Mouse (Mus musculus): ENCODE measurements around the gene Slco1a4. TPM values are rescaled to one million over a fixed set of nuclear protein-coding genes. Genes with fewer than 3 reads are reported as not detected.
A peak's percentile ranks its signal among the peaks of the same experiment; 100 is the strongest.

The Slco1a4 gene
- polyA plus RNA-seq, 1 experiment from 2014 or later: not detected

DNA sequence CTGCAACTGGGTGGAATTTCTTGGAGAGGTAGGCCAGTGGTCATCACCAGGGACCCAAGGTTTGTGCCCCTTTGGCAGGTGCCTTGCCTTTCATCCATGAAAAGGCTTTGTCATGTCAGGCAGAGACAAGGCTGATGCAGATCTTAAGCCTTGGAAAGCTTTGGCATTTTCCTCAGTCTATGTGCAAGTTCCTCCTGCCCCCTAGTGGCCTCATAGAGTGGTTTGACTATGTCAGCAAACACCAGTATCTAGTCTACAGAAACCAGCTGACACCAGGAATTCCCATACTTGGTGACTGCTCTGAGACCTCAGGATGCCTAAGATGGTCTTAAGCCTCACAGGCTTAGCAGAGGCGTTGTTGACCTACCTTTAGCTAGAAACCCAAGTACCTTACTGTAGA is 58.2 kb downstream of the Slco1a4 start:
- H3K27me3 ChIP-seq: no peaks in the 10 kb centered on the region
- H3K9me3 ChIP-seq: no peaks in the 10 kb centered on the region
- no peak overlapping the region for H3K27ac ChIP-seq
- H3K4me3 ChIP-seq: no peak overlapping the region
- ATAC-seq (ENCODE audit: insufficient number of reproducible peaks, insufficient read depth, low FRiP score, low TSS enrichment): 0 out of 2 replicates have a peak, but pooled peaks have one; percentile 60
- H3K4me2 ChIP-seq (replicated peaks): no peak overlapping the region
- no peaks in the 10 kb centered on the region for H3K36me3 ChIP-seq
- H3K9ac ChIP-seq: no peak overlapping the region
- WGBS: 28% methylated on average over 1 of the region's 1 CpGs
- no peaks in the 10 kb centered on the region for H3K4me1 ChIP-seq

DNA sequence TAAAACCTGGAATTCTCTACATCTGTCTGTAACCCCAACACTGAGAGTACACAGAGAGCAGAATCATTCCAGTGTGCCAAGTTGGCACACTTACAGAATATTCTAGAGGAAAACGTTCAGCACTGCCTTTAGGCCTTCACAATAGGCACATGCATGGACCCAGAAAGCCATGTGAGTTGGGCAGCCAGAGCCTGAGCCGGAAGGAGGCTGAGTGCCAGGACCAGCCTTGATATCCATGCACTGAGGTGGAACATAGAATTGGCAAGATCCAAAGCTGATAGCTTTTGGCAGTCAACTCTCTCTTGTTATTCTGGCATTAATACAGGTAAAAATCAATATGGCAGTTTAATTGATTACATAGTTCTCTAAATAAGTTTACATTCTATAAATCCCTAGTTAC is 81.5 kb downstream of the Slco1a4 start:
- Histone ChIP-seq H3K27me3 (no peaks in the 10 kb centered on the region), H3K9me3 (no peaks in the 10 kb centered on the region), H3K36me3 (no peaks in the 10 kb centered on the region), H3K27ac (no peak overlapping the region), H3K4me3 (no peak overlapping the region), H3K4me2 (replicated peaks) (no peak overlapping the region), H3K4me1 (no peaks in the 10 kb centered on the region), H3K9ac (no peak overlapping the region)
- 84% methylated on average over 2 of the region's 2 CpGs for WGBS
- no peak for ATAC-seq (ENCODE audit: insufficient number of reproducible peaks, insufficient read depth, low FRiP score, low TSS enrichment)

DNA sequence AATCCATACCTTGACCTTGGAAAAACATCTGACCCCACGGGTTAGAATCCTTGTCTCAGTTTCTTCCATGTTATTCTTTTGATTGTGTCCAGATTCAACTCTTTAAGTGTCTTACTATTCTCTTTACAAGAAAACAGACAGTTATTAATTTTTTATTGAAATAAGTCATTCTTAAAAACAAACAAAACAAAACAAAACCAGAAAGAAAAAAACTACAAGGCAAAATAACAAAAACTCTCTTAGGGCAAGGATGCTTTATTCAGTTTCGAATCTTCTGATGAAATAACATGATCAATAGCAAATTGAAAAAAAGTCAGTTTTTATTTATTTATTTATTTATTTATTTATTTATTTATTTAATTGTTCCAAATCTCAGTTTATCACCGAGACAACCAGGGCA is 82.3 kb downstream of the Slco1a4 start, which contains the start of gene Gm5724:
TSS of gene Gm5724 (minus strand) at position 101 of the 400 bp plus-strand sequence.
- 81% methylated on average over 3 of the region's 3 CpGs for WGBS
- Histone ChIP-seq H3K36me3 (no peaks in the 10 kb centered on the region), H3K27ac (no peak within 1 kb of the TSS), H3K9ac (no peak within 1 kb of the TSS), H3K9me3 (no peaks in the 10 kb centered on the region), H3K4me2 (replicated peaks) (no peak within 1 kb of the TSS), H3K27me3 (no peaks in the 10 kb centered on the region), H3K4me3 (no peak within 1 kb of the TSS), H3K4me1 (no peaks in the 10 kb centered on the region)
- no peak for ATAC-seq (ENCODE audit: insufficient number of reproducible peaks, insufficient read depth, low FRiP score, low TSS enrichment)

Other genes with a start within 250 kb of the Slco1a4 start
- not detected in 2 replicates for gene Slco1b2, start 226.7 kb downstream of the Slco1a4 start, polyA plus RNA-seq (2016; fragmentation: Nextera tagmentation; extraction: Ambion mirVana)
- gene Gm5724, start 82.4 kb downstream of the Slco1a4 start, polyA plus RNA-seq (2016; fragmentation: Nextera tagmentation; extraction: Ambion mirVana): 0.06 TPM in 1 of 2 replicates, not detected in the other
- gene Slco1a1, start 90.8 kb upstream of the Slco1a4 start, polyA plus RNA-seq (2016; fragmentation: Nextera tagmentation; extraction: Ambion mirVana): not detected in 2 replicates
- gene Gm6614, start 155.2 kb upstream of the Slco1a4 start, polyA plus RNA-seq (2016; fragmentation: Nextera tagmentation; extraction: Ambion mirVana): not detected in 2 replicates

Measured in embryonic facial prominence, embryonic 12.5 days (tissue).